Mouse (Mus musculus) heart, adult 2 months (tissue): ENCODE measurements at regions not wholly inside any gene's neighbourhood (a gene's known extent, or its start where the extent isn't known, plus 50 kb on each side); places are given as distances from the start of the nearest gene placed in this dataset.

Source experiments
- EP300 ChIP-seq: fragments of 200-500 bp; IDR thresholded peaks from 2 replicates; pipeline ENCODE4 v1.6.1; 2011; ENCODE audit warnings: low read depth, low read length, control low read depth; ENCODE audit not compliant: insufficient read depth
- POLR2A ChIP-seq: fragments of 200-500 bp; IDR thresholded peaks from 2 replicates; pipeline ENCODE4 v1.6.1; 2011; ENCODE audit warnings: mild to moderate bottlenecking, low read depth, low read length, control low read depth; ENCODE audit not compliant: insufficient read depth

- TF ChIP-seq POLR2A: no peak
- no peak for TF ChIP-seq EP300
Measured at GRCm38 (mm10) chr8:90669396-90669795, 147.8 kb downstream of the Gm19935 start.
